Mouse (Mus musculus) bone marrow, adult 2 months (tissue): ENCODE data around the gene Arl2.

Source experiments
- CTCF ChIP-seq: fragments of 200-500 bp; IDR thresholded peaks from 2 replicates; pipeline ENCODE4 v1.5.1; 2011; ENCODE audit warnings: low read length, control low read depth; ENCODE audit not compliant: control insufficient read depth, insufficient read depth
- POLR2A ChIP-seq: fragments of 200-500 bp; IDR thresholded peaks from 2 replicates; pipeline ENCODE4 v1.6.1; 2011; ENCODE audit warnings: low read depth, mild to moderate bottlenecking, control low read depth, low read length, borderline replicate concordance; ENCODE audit not compliant: control insufficient read depth

DNA sequence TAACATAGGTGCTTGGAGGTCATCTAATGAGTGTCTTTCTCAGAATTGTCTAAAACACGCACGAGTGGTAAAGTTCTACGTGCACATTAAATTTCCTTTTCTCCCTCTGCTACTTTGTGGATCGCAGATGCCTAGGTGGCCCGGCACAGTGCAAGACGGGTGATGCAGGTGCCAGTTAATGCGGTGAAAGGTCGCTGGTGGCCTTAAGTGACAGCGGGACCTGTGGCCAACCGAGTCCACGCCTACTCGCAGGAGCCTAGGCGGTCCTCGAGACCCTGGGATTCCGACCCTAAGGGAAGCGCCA, 1.0 kb downstream of the Arl2 start:
- TF ChIP-seq CTCF (no peak), POLR2A (no peak)
